Mouse (Mus musculus): ENCODE data around the gene Gpr137b. TPM values are rescaled to one million over a fixed set of nuclear protein-coding genes. Genes with fewer than 3 reads are reported as not detected.
"Not testable (repeated sequence)": the region's sequence is repeated elsewhere in the genome, so short reads cannot be mapped to it uniquely, and the experiment has no call there.

Gpr137b gene
- polyA plus RNA-seq, 1 experiment from 2014 or later, result 29.4 TPM

DNA sequence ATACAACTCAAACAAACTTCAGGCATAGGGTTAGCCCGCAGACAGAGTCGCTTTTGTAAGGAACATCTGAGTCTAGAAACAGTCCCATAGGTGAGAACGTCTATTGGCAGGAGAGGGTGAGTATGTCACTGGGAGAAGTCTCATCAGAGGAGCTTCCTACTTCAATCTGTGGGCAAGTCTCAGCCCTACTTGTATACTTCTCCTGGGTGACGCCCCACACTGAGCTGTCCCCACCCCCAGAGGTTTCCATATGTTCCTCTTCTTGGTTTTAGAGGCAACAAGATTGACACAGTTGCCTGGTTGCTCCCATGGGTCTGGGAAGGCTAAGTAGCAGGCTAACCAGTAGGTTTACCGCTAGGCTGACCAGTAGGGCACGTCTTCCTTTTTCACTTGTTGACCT, 10.0 kb upstream of the Gpr137b start:
- H3K27ac ChIP-seq (replicated peaks); H3K9me3 ChIP-seq; ATAC-seq (ENCODE audit: low FRiP score, low read depth); H3K4me1 ChIP-seq; H3K36me3 ChIP-seq; H3K27me3 ChIP-seq; H3K4me2 ChIP-seq (replicated peaks); H3K4me3 ChIP-seq; H3K9ac ChIP-seq (replicated peaks): not testable (repeated sequence)
- WGBS, result 77% methylated on average over 6 of the region's 6 CpGs

- not testable (repeated sequence) for ATAC-seq (ENCODE audit: low FRiP score, low read depth); H3K9me3 ChIP-seq; H3K4me3 ChIP-seq; H3K4me1 ChIP-seq; H3K27ac ChIP-seq (replicated peaks); H3K27me3 ChIP-seq; H3K4me2 ChIP-seq (replicated peaks); H3K36me3 ChIP-seq; H3K9ac ChIP-seq (replicated peaks)
- 88% methylated on average over 3 of the region's 3 CpGs for WGBS
These were observed 9.6 kb upstream of the Gpr137b start for GRCm38 (mm10) chr13:13403366-13403765.

DNA sequence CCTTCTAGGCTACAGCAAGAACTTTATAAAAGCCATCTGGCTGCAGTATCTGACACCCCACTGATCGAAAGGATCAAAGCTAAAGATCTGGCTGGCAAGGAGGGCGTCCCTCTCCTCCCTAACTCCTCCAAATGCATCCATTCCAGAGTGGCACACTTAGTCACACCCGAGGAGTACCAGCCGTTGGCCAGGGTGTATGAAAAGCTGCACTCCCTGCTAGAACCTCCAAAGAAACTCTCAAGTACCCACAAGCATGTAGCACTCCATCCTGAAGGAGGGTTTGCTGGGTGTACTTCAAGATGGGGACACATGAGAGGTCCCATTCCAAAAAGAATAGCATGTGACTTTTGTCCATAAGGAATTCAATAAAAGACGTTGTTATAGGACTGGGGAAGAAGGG, 9.0 kb upstream of the Gpr137b start:
- not testable (repeated sequence) for H3K36me3 ChIP-seq; H3K4me2 ChIP-seq (replicated peaks); ATAC-seq (ENCODE audit: low FRiP score, low read depth); H3K9me3 ChIP-seq; H3K4me3 ChIP-seq; H3K9ac ChIP-seq (replicated peaks); H3K27ac ChIP-seq (replicated peaks); H3K27me3 ChIP-seq; H3K4me1 ChIP-seq
- WGBS, result 79% methylated on average over 5 of the region's 5 CpGs

- 79% methylated on average over 3 of the region's 3 CpGs for WGBS
- H3K4me3 ChIP-seq; ATAC-seq (ENCODE audit: low FRiP score, low read depth); H3K9me3 ChIP-seq; H3K4me1 ChIP-seq; H3K36me3 ChIP-seq; H3K9ac ChIP-seq (replicated peaks); H3K27ac ChIP-seq (replicated peaks); H3K27me3 ChIP-seq; H3K4me2 ChIP-seq (replicated peaks): not testable (repeated sequence)
These were observed 7.0 kb upstream of the Gpr137b start for GRCm38 (mm10) chr13:13400851-13401250.

DNA sequence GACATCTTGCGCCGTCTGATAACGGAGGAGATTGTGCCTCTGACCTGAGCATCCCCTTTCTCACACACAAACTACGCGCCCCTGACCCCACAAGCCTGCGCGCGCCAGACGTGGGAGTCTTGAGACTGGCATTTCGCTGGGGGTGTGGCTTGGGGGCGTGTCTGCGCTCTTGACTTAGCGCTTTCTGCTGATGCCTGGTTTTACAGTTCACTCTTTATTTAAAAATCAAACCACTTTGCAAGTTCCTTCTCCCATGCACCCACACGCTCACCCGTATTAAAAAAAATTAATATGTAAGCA, 232 bp upstream of the Gpr137b start:
- Histone ChIP-seq H3K4me2 (replicated peaks) (peak overlapping the region; percentile 47), H3K4me3 (peak overlapping the region; percentile 46)
- not testable (repeated sequence) for H3K27ac ChIP-seq (replicated peaks); H3K9me3 ChIP-seq; ATAC-seq (ENCODE audit: low FRiP score, low read depth); H3K4me1 ChIP-seq; H3K27me3 ChIP-seq; H3K9ac ChIP-seq (replicated peaks); H3K36me3 ChIP-seq
- under 1% methylated on average over 15 of the region's 15 CpGs for WGBS

- not testable (repeated sequence) for H3K9me3 ChIP-seq; ATAC-seq (ENCODE audit: low FRiP score, low read depth)
- WGBS, result 100% methylated on average over 1 of the region's 7 CpGs
These were observed 15.5 kb downstream of the Gpr137b start for GRCm38 (mm10) chr13:13378168-13378859.

GRCm38 (mm10) chr13:13377180-13377579, 16.6 kb downstream of the Gpr137b start:
- Histone ChIP-seq H3K4me2 (replicated peaks) (no peak overlapping the region), H3K27me3 (no peaks in the 10 kb centered on the region), H3K4me1 (no peaks in the 10 kb centered on the region), H3K27ac (replicated peaks) (no peak overlapping the region), H3K9me3 (no peaks in the 10 kb centered on the region), H3K4me3 (no peak overlapping the region), H3K36me3 (0 out of 2 replicates have a peak, but pooled peaks cover 3% of the 10 kb centered on the region), H3K9ac (replicated peaks) (no peak overlapping the region)
- no peak for ATAC-seq (ENCODE audit: low FRiP score, low read depth)
- WGBS, result 92% methylated on average over 5 of the region's 5 CpGs

More at GRCm38 (mm10) chr13:13378168-13378859, 15.5 kb downstream of the Gpr137b start:
- not testable (repeated sequence) for H3K9ac ChIP-seq (replicated peaks); H3K4me3 ChIP-seq; H3K4me2 ChIP-seq (replicated peaks); H3K4me1 ChIP-seq; H3K27me3 ChIP-seq; H3K27ac ChIP-seq (replicated peaks); H3K36me3 ChIP-seq

DNA sequence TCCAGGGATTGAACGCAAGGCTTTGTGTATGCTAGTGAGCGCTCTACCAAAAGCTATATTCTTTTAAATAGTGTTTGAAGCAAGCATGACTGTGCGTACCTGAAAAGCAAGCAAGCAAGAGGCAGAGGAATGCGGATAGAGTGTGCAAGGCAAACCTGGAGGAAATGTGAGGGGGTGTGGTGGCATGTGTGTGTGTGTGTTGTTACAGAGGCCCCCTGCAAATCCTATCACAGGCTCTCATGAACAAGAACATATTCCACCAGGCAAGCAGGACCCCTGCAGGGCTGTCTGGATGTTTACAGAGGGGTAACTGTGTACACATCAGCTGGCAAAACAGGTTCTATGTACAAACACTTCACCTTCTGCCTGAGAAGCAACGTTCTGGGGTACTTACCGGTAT, 19.8 kb downstream of the Gpr137b start:
- H3K4me2 ChIP-seq (replicated peaks); H3K36me3 ChIP-seq; H3K4me3 ChIP-seq; H3K27me3 ChIP-seq; ATAC-seq (ENCODE audit: low FRiP score, low read depth); H3K4me1 ChIP-seq; H3K9ac ChIP-seq (replicated peaks); H3K9me3 ChIP-seq; H3K27ac ChIP-seq (replicated peaks): not testable (repeated sequence)
- 94% methylated on average over 6 of the region's 6 CpGs for WGBS

DNA sequence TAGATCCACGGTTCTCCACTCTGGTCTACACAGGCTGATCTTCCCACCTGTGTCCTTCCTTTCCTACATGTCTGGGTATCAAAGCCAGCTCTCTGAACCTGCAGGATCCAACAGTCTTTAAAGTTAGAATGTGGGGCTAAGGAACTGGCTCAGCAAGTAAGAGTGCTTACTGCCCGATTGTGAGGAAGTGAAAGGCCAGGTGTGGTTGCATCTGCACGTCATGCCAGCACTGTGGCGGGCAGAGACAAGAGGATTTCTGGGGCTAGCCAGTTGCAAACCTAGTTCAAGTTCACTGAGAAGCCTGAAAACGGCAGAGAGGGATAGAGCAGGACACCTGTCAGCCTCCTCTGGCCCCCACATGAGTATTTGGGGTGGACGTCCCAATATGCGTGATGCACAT, 22.4 kb downstream of the Gpr137b start:
- not testable (repeated sequence) for H3K27me3 ChIP-seq; H3K4me2 ChIP-seq (replicated peaks); ATAC-seq (ENCODE audit: low FRiP score, low read depth); H3K4me1 ChIP-seq; H3K27ac ChIP-seq (replicated peaks); H3K9me3 ChIP-seq; H3K4me3 ChIP-seq; H3K9ac ChIP-seq (replicated peaks)
- H3K36me3 ChIP-seq, result peaks cover 15% of the 10 kb centered on the region; the same call in 1 of the 2 replicates
- 90% methylated on average over 7 of the region's 7 CpGs for WGBS

GRCm38 (mm10) chr13:13366371-13366770, 27.4 kb downstream of the Gpr137b start:
- not testable (repeated sequence) for H3K4me1 ChIP-seq; H3K4me3 ChIP-seq; H3K27ac ChIP-seq (replicated peaks); H3K9me3 ChIP-seq; H3K4me2 ChIP-seq (replicated peaks); H3K9ac ChIP-seq (replicated peaks); ATAC-seq (ENCODE audit: low FRiP score, low read depth); H3K27me3 ChIP-seq
- peaks cover 37% of the 10 kb centered on the region for H3K36me3 ChIP-seq
- 91% methylated on average over 2 of the region's 2 CpGs for WGBS

- H3K4me2 ChIP-seq (replicated peaks); H3K9me3 ChIP-seq; H3K4me3 ChIP-seq; H3K4me1 ChIP-seq; ATAC-seq (ENCODE audit: low FRiP score, low read depth); H3K27ac ChIP-seq (replicated peaks); H3K27me3 ChIP-seq; H3K9ac ChIP-seq (replicated peaks): not testable (repeated sequence)
- peaks cover 37% of the 10 kb centered on the region for H3K36me3 ChIP-seq
- 94% methylated on average over 7 of the region's 7 CpGs for WGBS
These were observed 30.3 kb downstream of the Gpr137b start for GRCm38 (mm10) chr13:13363536-13363935.

DNA sequence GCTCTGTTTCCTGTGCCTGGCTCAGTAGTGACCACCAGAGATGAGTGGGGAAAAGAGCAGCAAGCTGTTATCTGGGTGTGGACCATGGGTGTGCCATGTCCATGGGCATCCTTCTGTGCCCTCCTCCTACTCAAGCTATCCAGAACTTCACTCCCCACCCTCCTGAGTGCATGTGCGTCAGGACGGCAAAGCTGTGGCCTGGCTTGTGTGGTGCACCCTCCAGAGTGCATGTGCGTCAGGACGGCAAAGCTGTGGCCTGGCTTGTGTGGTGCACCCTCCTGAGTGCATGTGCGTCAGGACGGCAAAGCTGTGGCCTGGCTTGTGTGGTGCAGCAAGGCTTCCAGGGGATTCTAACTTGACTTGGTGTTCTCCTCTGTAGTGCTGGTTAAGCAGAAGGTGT, 31.6 kb downstream of the Gpr137b start:
- 97% methylated on average over 6 of the region's 6 CpGs for WGBS
- peaks cover 36% of the 10 kb centered on the region for H3K36me3 ChIP-seq

GRCm38 (mm10) chr13:13360045-13360444, 33.8 kb downstream of the Gpr137b start:
- not testable (repeated sequence) for H3K4me1 ChIP-seq; H3K4me3 ChIP-seq; H3K9ac ChIP-seq (replicated peaks); H3K4me2 ChIP-seq (replicated peaks); H3K27ac ChIP-seq (replicated peaks); ATAC-seq (ENCODE audit: low FRiP score, low read depth); H3K9me3 ChIP-seq; H3K27me3 ChIP-seq
- peaks cover 25% of the 10 kb centered on the region for H3K36me3 ChIP-seq
- WGBS, result 91% methylated on average over 4 of the region's 4 CpGs

More for the DNA sequence above, 31.6 kb downstream of the Gpr137b start:
- H3K9ac ChIP-seq (replicated peaks); ATAC-seq (ENCODE audit: low FRiP score, low read depth); H3K9me3 ChIP-seq; H3K27me3 ChIP-seq; H3K27ac ChIP-seq (replicated peaks); H3K4me2 ChIP-seq (replicated peaks); H3K4me1 ChIP-seq; H3K4me3 ChIP-seq: not testable (repeated sequence)
